Mouse (Mus musculus): ENCODE measurements around the gene Pot1a. TPM values are rescaled to one million over a fixed set of nuclear protein-coding genes. Genes with fewer than 3 reads are reported as not detected.

Pot1a gene
- 2.6 and 3.1 TPM in 2 replicates for polyA plus RNA-seq (2012; rRNA removed)

DNA sequence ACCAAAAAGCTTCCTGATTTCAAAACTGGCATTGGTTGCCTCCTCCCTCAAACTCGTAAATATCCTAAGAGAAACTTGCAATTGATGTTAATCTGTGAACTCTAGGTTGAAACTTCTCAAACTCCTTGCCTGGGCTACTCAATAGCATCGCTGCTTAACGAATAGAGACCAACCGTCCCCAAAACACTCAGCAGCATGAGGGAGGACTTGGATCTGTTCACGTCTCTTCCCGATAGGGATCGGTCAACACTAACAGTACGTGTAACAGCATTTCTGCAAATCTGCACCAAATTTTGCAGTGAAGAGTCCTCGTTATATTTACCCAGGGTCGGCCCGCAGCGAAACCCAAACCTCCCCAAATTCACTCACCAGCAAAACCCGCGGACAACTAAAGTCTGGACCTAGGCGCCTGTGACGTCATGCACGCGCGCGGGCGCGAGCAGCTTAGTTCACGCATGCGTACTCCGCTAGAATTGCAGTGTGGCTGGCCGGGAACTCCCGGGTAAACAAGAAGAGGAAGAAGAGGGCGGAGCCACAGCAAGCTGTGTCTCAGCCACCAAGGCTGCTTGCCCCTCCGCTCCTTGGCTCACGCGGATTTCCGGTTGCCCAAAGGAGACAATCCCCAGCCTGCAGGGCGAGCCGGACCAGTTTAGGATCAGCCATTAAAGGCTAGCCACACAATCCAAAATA, at the start of gene Pot1a:
Gene Pot1a (minus strand): TSS at position 441 of the 690 bp plus-strand sequence.

Other genes starting within 250 kb of the Pot1a start
- 1.5 and 1.6 TPM in 2 replicates for gene Gpr37, start 118.5 kb downstream of the Pot1a start, polyA plus RNA-seq (2012; rRNA removed)